Mouse (Mus musculus) embryonic fibroblast, embryonic 13.5 days (primary cell): ENCODE measurements around the gene Gm20388. TPM values are rescaled to one million over a fixed set of nuclear protein-coding genes. Genes with fewer than 3 reads are reported as not detected.

Source experiments
- H3K27ac ChIP-seq: 2 replicates; pipeline ENCODE4 v1.5.1; 2012; ENCODE audit warnings: low read length, control low read depth, inconsistent platforms; ENCODE audit not compliant: insufficient read depth
- H3K4me1 ChIP-seq: 2 replicates; pipeline ENCODE4 v1.6.1; 2011; ENCODE audit warnings: low read length; ENCODE audit not compliant: control insufficient read depth, insufficient read depth
- H3K4me3 ChIP-seq: 2 replicates; pipeline ENCODE4 v1.5.1; 2011; ENCODE audit warnings: mild to moderate bottlenecking, control low read depth, low read length; ENCODE audit not compliant: insufficient read depth
- CTCF ChIP-seq: IDR thresholded peaks from 2 replicates; pipeline ENCODE4 v1.5.1; 2011; ENCODE audit warnings: mild to moderate bottlenecking, control low read depth, low read length, moderate library complexity, borderline replicate concordance; ENCODE audit not compliant: insufficient read depth
- POLR2A ChIP-seq: IDR thresholded peaks from 2 replicates; pipeline ENCODE4 v1.6.1; 2011; ENCODE audit warnings: low read depth, mild to moderate bottlenecking, control low read depth, low read length, moderate library complexity
- polyA plus RNA-seq: library from polyadenylated mRNA; stranded (reverse); fragments of >200 nt; gene quantifications from 2 replicates; pipeline ENCODE4 v1.2.4, GENCODE M21; 2011; ENCODE audit warnings: low read depth; ENCODE audit not compliant: missing spikeins, insufficient read length

Gm20388 gene
- polyA plus RNA-seq, 1 experiment = 82.8 TPM

- H3K4me3 ChIP-seq = no peak overlapping the region
- H3K27ac ChIP-seq = no peak overlapping the region
- TF ChIP-seq CTCF (no peak), POLR2A (no peak)
- H3K4me1 ChIP-seq = no peaks in the 10 kb centered on the region
These were observed 3902.7 kb downstream of the Gm20388 start for GRCm38 (mm10) chr8:123813173-123813891.

- no peak overlapping the region for H3K4me3 ChIP-seq
- H3K4me1 ChIP-seq = no peaks in the 10 kb centered on the region
- no peak overlapping the region for H3K27ac ChIP-seq
- TF ChIP-seq POLR2A = no peak
- no peak for TF ChIP-seq CTCF
These were observed 3903.2 kb downstream of the Gm20388 start for GRCm38 (mm10) chr8:123813892-123814266.

- no peak for TF ChIP-seq POLR2A
- TF ChIP-seq CTCF = no peak
- Histone ChIP-seq H3K4me1 (no peaks in the 10 kb centered on the region), H3K4me3 (no peak overlapping the region), H3K27ac (no peak overlapping the region)
These were observed 3904.7 kb downstream of the Gm20388 start for GRCm38 (mm10) chr8:123815325-123815724.

- no peak for TF ChIP-seq POLR2A
- TF ChIP-seq CTCF = no peak
- Histone ChIP-seq H3K4me1 (no peaks in the 10 kb centered on the region), H3K27ac (no peak overlapping the region), H3K4me3 (no peak overlapping the region)
These were observed 3906.3 kb downstream of the Gm20388 start for GRCm38 (mm10) chr8:123816939-123817338.

- no peak for TF ChIP-seq POLR2A
- no peak for TF ChIP-seq CTCF
- no peak overlapping the region for H3K27ac ChIP-seq
- no peak overlapping the region for H3K4me3 ChIP-seq
- H3K4me1 ChIP-seq = no peaks in the 10 kb centered on the region
These were observed 3907.1 kb downstream of the Gm20388 start for GRCm38 (mm10) chr8:123817747-123818146.

- Histone ChIP-seq H3K4me1 (no peaks in the 10 kb centered on the region), H3K4me3 (no peak overlapping the region), H3K27ac (no peak overlapping the region)
- no peak for TF ChIP-seq POLR2A
- no peak for TF ChIP-seq CTCF
These were observed 3909.3 kb downstream of the Gm20388 start for GRCm38 (mm10) chr8:123819683-123820610.

- no peak for TF ChIP-seq CTCF
- no peak for TF ChIP-seq POLR2A
- no peaks in the 10 kb centered on the region for H3K4me1 ChIP-seq
- no peak overlapping the region for H3K4me3 ChIP-seq
- H3K27ac ChIP-seq = no peak overlapping the region
These were observed 3910.1 kb downstream of the Gm20388 start for GRCm38 (mm10) chr8:123820780-123821179.

- H3K27ac ChIP-seq = no peak overlapping the region
- TF ChIP-seq CTCF = no peak
- TF ChIP-seq POLR2A = no peak
- H3K4me3 ChIP-seq = no peak overlapping the region
- H3K4me1 ChIP-seq = no peaks in the 10 kb centered on the region
These were observed 3912.5 kb downstream of the Gm20388 start for GRCm38 (mm10) chr8:123823111-123823510.

- no peak for TF ChIP-seq CTCF
- H3K27ac ChIP-seq = no peak overlapping the region
- no peak overlapping the region for H3K4me3 ChIP-seq
- no peaks in the 10 kb centered on the region for H3K4me1 ChIP-seq
These were observed 3913.0 kb downstream of the Gm20388 start for GRCm38 (mm10) chr8:123823532-123824123.
